Mouse (Mus musculus) midbrain, embryonic 11.5 days (tissue): ENCODE measurements at regions not wholly inside any gene's neighbourhood (a gene's known extent, or its start where the extent isn't known, plus 50 kb on each side); places are given as distances from the start of the nearest gene placed in this dataset.

Source experiments
- ATAC-seq: fragments of 200-750 bp; cut with Nextera tagmentation; 2 replicates; pipeline ENCODE4 v1.8.0; 2017; ENCODE audit warnings: moderate TSS enrichment, moderate library complexity; ENCODE audit not compliant: low FRiP score
- DNase-seq: peaks from one replicate; pipeline ENCODE4 v3.0.0; 2015; ENCODE audit warnings: low spot score; ENCODE audit errors: missing footprints
- H3K27ac ChIP-seq: fragments of 300-500 bp; sonication (generic); 2 replicates; pipeline ENCODE4 v1.5.1; 2014; ENCODE audit warnings: low read depth, low read length
- H3K27me3 ChIP-seq: fragments of 300-500 bp; sonication (generic); 2 replicates; pipeline ENCODE4 v1.6.1; 2014; ENCODE audit warnings: mild to moderate bottlenecking, low read length, moderate library complexity, mixed read lengths; ENCODE audit not compliant: control insufficient read depth, insufficient read depth
- H3K36me3 ChIP-seq: fragments of 300-500 bp; sonication (generic); 2 replicates; pipeline ENCODE4 v1.6.1; 2014; ENCODE audit warnings: mild to moderate bottlenecking, low read length, moderate library complexity, mixed read lengths; ENCODE audit not compliant: control insufficient read depth, insufficient read depth
- H3K4me1 ChIP-seq: fragments of 300-500 bp; sonication (generic); 2 replicates; pipeline ENCODE4 v1.6.1; 2014; ENCODE audit warnings: low read length; ENCODE audit not compliant: control insufficient read depth, insufficient read depth
- H3K4me2 ChIP-seq: fragments of 300-500 bp; sonication (generic); 2 replicates; pipeline ENCODE4 v1.6.1; 2014; ENCODE audit warnings: mild to moderate bottlenecking, moderate library complexity
- H3K4me3 ChIP-seq: fragments of 300-500 bp; sonication (generic); 2 replicates; pipeline ENCODE4 v1.5.1; 2014; ENCODE audit warnings: low read depth, low read length
- H3K9ac ChIP-seq: fragments of 300-500 bp; sonication (generic); 2 replicates; pipeline ENCODE4 v1.6.1; 2014; ENCODE audit warnings: low read length
- H3K9me3 ChIP-seq: fragments of 300-500 bp; sonication (generic); 2 replicates; pipeline ENCODE4 v1.6.1; 2016; ENCODE audit warnings: low read length; ENCODE audit not compliant: control insufficient read depth
- WGBS: fragments of 180-500 bp; shearing (Covaris S2); extraction: QIAGEN DNeasy Blood & Tissue Kit; methylation state at CpG from one replicate; pipeline ENCODE4 v1.1.7; 2014; 5-methylcytosine and 5-hydroxymethylcytosine counted together

DNA sequence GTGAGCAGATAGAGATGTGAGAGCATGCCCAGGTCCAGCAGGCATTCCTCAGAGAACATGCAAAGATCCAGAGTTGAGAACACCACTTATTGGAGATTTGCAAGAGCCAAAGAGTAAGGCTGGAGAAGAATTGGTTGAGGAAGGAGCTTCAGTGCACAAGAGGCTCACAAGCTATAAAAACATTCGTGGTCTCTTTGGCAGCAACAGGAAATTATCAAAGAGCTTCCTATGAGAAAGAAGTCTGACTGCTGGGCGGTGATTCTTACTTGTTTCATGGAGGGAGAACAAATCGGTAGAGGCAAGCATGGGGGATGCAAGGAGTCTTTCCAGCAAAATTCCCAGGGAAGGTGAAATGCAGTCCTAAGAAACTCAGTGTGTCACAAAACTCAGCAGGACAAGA lies 83.0 kb upstream of the Dph5 start:
- no peak for DNase-seq
- Histone ChIP-seq H3K27ac (no peak overlapping the region), H3K9me3 (no peaks in the 10 kb centered on the region), H3K4me1 (no peaks in the 10 kb centered on the region), H3K27me3 (no peaks in the 10 kb centered on the region), H3K4me2 (no peak overlapping the region), H3K9ac (no peak overlapping the region), H3K36me3 (no peaks in the 10 kb centered on the region), H3K4me3 (no peak overlapping the region)
- no peak for ATAC-seq
- WGBS: 86% methylated on average over 3 of the region's 3 CpGs

DNA sequence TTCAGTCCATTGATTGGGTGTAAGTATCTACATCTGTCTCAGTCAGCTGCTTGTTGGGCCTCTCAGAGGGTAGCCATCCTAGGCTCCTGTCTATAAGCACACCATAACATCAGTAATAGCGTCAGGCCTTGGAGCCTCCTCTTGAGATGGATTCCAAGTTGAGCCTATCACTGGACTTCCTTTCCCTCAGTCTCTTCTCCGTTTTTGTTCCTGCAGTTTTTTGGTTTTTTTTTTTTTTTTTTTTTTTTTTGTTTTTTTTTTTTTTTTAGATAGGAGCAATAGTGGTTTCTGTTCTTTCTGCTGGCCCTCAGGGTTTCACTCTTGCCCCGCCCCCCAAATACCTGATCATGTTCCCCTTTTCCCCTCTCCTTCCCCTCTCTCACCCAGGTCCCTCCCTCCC lies 80.6 kb upstream of the Dph5 start:
- Histone ChIP-seq H3K4me2 (no peak overlapping the region), H3K9ac (no peak overlapping the region), H3K9me3 (no peaks in the 10 kb centered on the region), H3K27ac (no peak overlapping the region), H3K27me3 (no peaks in the 10 kb centered on the region), H3K36me3 (no peaks in the 10 kb centered on the region), H3K4me1 (no peaks in the 10 kb centered on the region), H3K4me3 (no peak overlapping the region)
- 86% methylated on average over 3 of the region's 3 CpGs for WGBS
- DNase-seq (no peak), ATAC-seq (no peak)

DNA sequence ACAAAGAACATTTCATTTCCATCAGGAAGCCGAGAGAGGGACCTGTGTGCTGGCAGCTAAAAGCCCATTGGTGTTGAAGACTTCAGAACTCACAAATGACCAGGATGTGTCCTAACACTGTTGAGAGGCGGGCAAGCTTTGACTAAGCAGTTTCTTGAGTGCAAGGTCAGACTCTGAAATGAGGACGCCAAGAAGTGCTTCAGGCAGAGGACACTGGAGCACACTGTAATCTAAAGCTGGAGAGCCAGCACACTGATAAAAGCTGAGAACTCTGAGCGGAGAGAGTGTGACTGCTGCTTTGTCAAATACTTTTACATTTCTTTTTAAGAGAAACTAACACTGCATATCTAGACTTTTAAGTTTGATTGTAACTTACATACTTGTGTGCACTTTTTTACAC lies 72.5 kb upstream of the Dph5 start:
- ATAC-seq: no peak

DNA sequence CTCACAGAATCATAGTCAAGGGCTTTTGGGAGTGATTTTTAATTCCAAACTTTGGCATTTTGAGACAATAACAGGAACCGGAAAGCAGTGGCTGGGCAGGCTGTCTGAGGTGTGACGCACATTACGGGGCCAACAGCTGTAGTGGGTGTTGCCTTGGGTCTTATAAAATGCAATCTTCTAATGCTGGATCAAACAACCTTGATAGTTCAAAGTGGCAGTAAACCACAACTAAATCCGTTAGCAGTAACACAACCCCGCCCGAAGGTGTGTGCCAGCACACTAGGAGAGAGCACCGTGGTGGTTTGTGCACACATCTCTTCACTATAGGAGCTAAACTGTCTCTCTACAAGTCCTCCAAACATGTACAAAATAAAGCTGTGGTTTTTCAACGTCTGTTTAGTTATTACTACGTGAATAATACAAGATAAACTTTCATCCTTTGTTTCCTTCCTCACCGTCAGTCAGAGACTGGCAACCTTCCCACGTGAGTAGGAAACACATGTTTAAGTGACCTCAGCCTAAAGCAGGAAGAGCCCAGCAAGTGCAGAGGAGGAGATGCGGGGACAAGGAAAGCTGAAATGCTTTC lies 72.0 kb upstream of the Dph5 start:
- DNase-seq (no peak), ATAC-seq (no peak)
- Histone ChIP-seq H3K36me3 (no peaks in the 10 kb centered on the region), H3K4me1 (no peaks in the 10 kb centered on the region), H3K4me3 (no peak overlapping the region), H3K9ac (no peak overlapping the region), H3K9me3 (no peaks in the 10 kb centered on the region), H3K4me2 (no peak overlapping the region), H3K27me3 (no peaks in the 10 kb centered on the region), H3K27ac (no peak overlapping the region)
- 81% methylated on average over 12 of the region's 12 CpGs for WGBS

More for the DNA sequence above, 72.5 kb upstream of the Dph5 start:
- H3K4me1 ChIP-seq: no peaks in the 10 kb centered on the region
- H3K27ac ChIP-seq: no peak overlapping the region
- H3K27me3 ChIP-seq: no peaks in the 10 kb centered on the region
- WGBS: 79% methylated on average over 4 of the region's 4 CpGs
- DNase-seq: no peak
- no peak overlapping the region for H3K4me2 ChIP-seq
- no peaks in the 10 kb centered on the region for H3K36me3 ChIP-seq
- no peak overlapping the region for H3K9ac ChIP-seq
- H3K4me3 ChIP-seq: no peak overlapping the region
- no peaks in the 10 kb centered on the region for H3K9me3 ChIP-seq

DNA sequence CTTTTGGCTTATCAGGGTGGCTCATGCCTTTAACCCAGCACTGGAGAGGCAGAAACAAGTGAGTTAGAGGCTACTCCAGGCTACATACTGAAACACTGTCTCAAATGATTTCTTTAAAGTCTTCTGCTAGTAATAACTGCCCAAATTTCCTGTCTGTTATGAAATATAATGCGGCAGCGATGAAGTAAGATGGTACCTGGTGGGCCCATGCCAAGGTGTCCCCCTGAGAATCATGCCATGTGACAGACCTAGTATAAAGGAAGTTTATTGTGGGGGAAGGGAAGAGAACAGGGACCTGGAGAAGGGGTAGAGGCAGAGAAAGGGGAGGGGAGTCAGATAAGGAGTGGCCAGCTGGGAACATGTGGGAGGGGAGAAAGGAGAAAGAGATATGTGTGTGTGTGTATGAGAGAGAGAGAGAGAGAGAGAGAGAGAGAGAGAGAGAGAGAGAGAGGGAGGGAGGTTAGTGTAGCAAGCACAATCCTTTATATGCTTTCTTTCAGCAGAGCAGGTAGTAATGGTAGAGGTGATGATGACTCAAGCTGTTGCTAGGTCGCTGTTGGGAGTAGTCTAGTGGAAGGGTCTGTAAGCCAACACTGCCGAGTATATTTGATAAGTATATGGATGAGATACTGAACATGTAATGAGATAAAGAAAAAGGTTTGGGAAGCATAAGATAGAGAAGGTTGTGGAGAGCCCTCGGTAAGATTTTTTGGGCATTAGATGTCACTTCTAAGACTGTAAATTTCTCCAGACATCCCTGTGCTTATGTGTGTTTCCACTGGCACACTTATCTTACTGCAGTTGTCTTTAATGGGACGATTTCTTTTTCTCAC lies 71.1 kb upstream of the Dph5 start:
- Histone ChIP-seq H3K4me2 (no peak overlapping the region), H3K4me3 (no peak overlapping the region), H3K9me3 (no peaks in the 10 kb centered on the region), H3K9ac (no peak overlapping the region), H3K27ac (no peak overlapping the region), H3K27me3 (no peaks in the 10 kb centered on the region), H3K4me1 (no peaks in the 10 kb centered on the region), H3K36me3 (no peaks in the 10 kb centered on the region)
- WGBS: 93% methylated on average over 6 of the region's 6 CpGs
- no peak for ATAC-seq
- no peak for DNase-seq

DNA sequence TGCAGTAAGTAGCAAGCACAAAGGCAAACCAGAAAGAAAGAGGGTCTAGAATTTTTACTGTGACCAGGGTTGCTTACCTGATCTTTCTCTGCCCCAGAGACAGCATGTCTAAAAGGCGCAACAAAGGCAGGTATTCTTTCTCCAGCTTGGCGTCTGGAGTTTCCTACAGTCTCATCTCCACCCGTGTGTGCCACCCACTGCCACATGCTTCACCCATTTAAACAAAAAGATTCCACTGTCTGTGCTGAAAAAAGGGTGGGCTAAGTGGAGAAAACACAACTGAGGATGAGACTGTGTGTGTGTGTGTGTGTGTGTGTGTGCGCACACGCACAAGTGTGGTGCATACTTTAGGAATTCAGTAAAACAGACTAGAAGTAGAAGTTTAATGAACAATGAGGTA lies 69.9 kb upstream of the Dph5 start:
- H3K4me2 ChIP-seq: no peak overlapping the region
- no peaks in the 10 kb centered on the region for H3K4me1 ChIP-seq
- no peak overlapping the region for H3K27ac ChIP-seq
- no peak for DNase-seq
- no peaks in the 10 kb centered on the region for H3K9me3 ChIP-seq
- no peaks in the 10 kb centered on the region for H3K36me3 ChIP-seq
- ATAC-seq: no peak
- no peak overlapping the region for H3K9ac ChIP-seq
- H3K4me3 ChIP-seq: no peak overlapping the region
- H3K27me3 ChIP-seq: no peaks in the 10 kb centered on the region
- WGBS: 97% methylated on average over 5 of the region's 5 CpGs

DNA sequence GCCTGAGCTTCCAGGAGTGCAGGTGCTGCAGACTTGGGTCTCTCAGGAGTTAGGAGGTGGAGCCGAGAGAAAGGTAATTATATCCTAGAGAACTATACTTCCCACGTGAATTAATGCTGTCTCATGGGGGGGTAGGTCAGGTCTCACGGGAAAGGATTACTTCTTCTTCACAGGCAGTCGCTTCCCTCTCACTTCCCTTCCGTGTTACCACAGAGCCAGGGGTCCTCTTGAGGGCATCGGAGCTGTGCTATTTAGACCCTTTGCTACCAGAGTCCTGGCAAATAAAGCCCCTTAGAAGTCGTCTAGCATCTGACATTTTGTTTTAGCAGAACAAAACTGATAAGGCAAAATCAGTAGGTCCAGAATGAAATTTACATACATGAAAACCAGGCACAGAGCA lies 68.9 kb upstream of the Dph5 start:
- WGBS: 72% methylated on average over 7 of the region's 7 CpGs
- ATAC-seq (no peak), DNase-seq (no peak)
- H3K9me3 ChIP-seq: no peaks in the 10 kb centered on the region
- H3K4me2 ChIP-seq: no peak overlapping the region
- no peak overlapping the region for H3K27ac ChIP-seq
- no peaks in the 10 kb centered on the region for H3K27me3 ChIP-seq
- H3K4me3 ChIP-seq: no peak overlapping the region
- H3K4me1 ChIP-seq: no peaks in the 10 kb centered on the region
- no peak overlapping the region for H3K9ac ChIP-seq
- H3K36me3 ChIP-seq: no peaks in the 10 kb centered on the region

DNA sequence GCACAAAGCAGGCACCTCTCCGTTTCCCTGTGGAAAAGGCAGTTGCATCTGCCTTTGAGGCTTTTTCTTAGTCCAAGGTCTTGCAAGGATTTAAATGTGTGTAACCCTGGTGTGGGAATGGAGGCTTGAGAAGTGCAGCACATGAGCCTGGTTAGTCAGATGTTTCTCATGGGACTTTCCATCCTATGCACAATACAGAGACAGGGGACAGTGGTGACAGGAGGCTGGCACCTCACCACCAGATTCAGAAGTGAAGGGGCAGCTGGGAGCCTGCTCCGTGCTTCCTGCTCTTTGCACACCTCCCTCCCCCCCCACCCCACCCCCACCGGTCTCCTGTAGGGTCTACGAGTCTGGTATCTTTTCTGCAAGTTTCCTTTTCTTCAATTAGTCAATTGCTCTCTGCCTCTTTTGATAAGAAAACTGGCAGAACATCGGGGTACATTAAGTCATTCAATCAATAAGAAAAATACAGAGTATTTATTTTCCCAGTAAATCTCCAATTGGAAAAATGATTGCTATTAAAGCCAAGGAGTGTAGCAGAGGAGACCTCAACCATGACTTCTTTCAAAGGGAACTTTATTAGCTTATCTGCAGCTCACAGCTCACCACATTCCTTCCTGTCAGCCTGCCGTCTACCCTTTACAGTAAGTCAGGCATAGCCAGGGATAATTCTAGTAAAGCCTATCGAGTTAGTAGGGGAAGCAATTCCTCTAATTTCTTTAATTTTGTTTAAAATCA lies 68.1 kb upstream of the Dph5 start:
- no peaks in the 10 kb centered on the region for H3K9me3 ChIP-seq
- no peaks in the 10 kb centered on the region for H3K27me3 ChIP-seq
- ATAC-seq: no peak
- 61% methylated on average over 7 of the region's 7 CpGs for WGBS
- H3K36me3 ChIP-seq: no peaks in the 10 kb centered on the region
- H3K9ac ChIP-seq: no peak overlapping the region
- H3K4me1 ChIP-seq: no peaks in the 10 kb centered on the region
- H3K27ac ChIP-seq: no peak overlapping the region
- no peak for DNase-seq
- H3K4me2 ChIP-seq: no peak overlapping the region
- H3K4me3 ChIP-seq: no peak overlapping the region

DNA sequence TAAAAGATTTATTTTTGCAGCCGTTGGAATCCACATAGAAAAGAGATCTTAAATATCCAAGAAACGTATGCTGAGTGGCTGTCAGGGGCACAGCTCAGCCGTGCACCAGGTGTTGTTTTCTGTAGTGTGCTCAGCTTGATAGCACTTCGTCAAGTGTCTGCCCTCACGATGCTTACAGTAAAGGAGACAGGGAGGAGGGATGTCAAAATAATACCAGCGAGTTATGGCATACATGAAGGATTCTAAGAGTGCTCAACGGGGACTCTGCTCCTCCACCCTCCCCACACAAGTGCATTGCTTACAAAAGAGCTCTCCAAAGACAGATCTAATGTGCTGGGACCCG lies 67.5 kb upstream of the Dph5 start:
- WGBS: 76% methylated on average over 8 of the region's 8 CpGs
- H3K27me3 ChIP-seq: no peaks in the 10 kb centered on the region

More for the DNA sequence above, 67.5 kb upstream of the Dph5 start:
- Histone ChIP-seq H3K36me3 (no peaks in the 10 kb centered on the region), H3K4me3 (no peak overlapping the region), H3K4me2 (no peak overlapping the region), H3K9me3 (no peaks in the 10 kb centered on the region), H3K9ac (no peak overlapping the region), H3K27ac (no peak overlapping the region), H3K4me1 (no peaks in the 10 kb centered on the region)
- no peak for ATAC-seq
- DNase-seq: no peak
